Mouse (Mus musculus): Measurements from ENCODE around the gene Irs2.

- TF ChIP-seq CTCF (IDR thresholded peaks at IDR 0.05; ENCODE audit: extremely low read depth, insufficient read length, insufficient replicate concordance, low read depth, low read length) (no peak), POLR2A (IDR thresholded peaks at IDR 0.05; ENCODE audit: low read depth, low read length) (no peak)
These were observed 71.6 kb downstream of the Irs2 start for GRCm38 (mm10) chr8:10936646-10937045.

Data from small intestine, adult 2 months (tissue).